Mouse (Mus musculus): ENCODE results near the gene Eps15.
"Not testable (repeated sequence)": the region's sequence is repeated elsewhere in the genome, so short reads cannot be mapped to it uniquely, and the experiment has no call there.

DNA sequence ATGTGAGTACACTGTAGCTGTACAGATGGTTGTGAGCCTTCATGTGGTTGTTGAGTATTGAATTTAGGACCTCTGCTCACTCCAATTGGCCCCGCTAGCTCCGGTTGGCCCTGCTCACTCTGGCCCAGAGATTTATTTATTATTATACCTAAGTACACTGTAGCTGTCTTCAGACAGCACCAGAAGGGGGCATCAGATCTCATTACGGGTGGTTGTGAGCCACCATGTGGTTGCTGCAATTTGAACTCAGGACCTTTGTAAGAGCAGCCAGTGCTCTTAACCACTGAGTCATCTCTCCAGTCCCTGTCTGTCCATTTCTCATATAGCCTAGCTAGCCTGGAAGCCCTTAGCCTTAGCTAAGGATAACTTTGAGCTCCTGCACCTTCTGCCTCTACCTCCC lies 124.8 kb downstream of the Eps15 start:
- not testable (repeated sequence) for TF ChIP-seq POLR2A (IDR thresholded peaks at IDR 0.05; ENCODE audit: borderline replicate concordance, insufficient read depth, low read length); CTCF (IDR thresholded peaks at IDR 0.05; ENCODE audit: borderline replicate concordance, insufficient read depth, low read depth, low read length)

Data from cerebellum, adult 2 months (tissue).